Mouse (Mus musculus): Measurements from ENCODE around the gene Manf.

- TF ChIP-seq EP300 (IDR thresholded peaks at IDR 0.05; ENCODE audit: low read depth) = no peak
- no peak for TF ChIP-seq CTCF (IDR thresholded peaks at IDR 0.05; ENCODE audit: low read depth)
Measured at GRCm38 (mm10) chr9:106789363-106789762, 102.4 kb downstream of the Manf start.
